Mouse (Mus musculus): ENCODE results near the gene Sirt1.
"Not testable (repeated sequence)": the region's sequence is repeated elsewhere in the genome, so short reads cannot be mapped to it uniquely, and the experiment has no call there.

Sirt1 gene

DNA sequence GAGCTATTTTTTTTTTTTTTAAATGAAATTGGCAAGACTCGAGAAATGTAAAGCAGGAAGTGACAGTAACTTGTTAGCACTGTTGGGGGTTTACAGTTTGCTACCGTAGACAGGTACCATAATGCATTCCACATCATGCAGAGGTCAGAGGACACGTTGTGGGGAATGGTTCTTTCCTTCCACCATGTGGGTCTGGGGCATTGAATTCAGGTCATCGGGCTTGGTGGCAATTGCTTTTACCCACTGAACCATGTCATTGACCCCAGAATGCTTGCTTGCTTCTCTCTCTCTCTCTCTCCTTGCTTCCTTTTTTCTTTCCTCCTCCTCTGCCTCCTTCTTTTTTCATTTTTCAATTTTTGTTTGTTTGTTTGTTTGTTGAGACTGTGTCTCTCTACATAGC, 7.4 kb upstream of the Sirt1 start:
- no peak for DNase-seq (ENCODE audit: low spot score)

DNA sequence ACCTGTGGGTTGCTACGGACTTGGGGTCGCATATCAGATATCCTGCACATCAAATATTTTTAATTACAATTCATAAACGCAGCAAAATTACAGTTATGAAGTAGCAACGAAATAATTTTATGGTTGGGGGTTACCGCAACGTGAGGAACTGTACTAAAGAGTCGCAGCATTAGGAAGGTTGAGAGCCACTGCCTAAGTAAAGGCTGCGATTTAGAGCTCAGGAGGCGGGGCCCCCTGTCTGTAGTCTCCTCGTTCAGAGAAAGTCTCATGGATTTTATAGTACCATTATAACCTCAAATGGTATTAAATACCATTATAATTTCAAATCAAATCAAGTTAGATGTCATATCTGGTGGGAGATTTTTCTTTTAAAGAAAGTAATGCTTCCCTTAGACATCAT, 5.5 kb upstream of the Sirt1 start:
- DNase-seq (ENCODE audit: low spot score) = no peak

DNA sequence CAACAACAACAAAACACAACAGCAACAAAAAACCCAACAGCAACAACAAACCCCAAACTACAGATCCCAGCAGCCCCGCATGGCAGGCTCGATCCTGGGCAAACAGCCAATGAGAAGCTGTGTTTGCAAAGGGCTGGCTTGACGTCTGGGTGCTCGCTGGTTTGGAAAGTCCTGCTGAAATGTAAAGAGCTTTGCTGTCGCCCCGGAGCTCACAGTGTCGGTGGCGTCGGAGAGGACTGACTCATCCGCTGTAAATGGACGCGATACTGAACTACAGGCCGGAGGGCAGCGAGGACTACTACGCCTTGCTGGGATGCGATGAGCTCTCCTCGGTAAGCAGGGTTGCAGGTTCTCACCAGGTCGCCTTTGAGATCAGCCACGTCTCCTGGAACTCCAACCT, 4.9 kb upstream of the Sirt1 start:
- DNase-seq (ENCODE audit: low spot score) = peak; percentile 74

DNA sequence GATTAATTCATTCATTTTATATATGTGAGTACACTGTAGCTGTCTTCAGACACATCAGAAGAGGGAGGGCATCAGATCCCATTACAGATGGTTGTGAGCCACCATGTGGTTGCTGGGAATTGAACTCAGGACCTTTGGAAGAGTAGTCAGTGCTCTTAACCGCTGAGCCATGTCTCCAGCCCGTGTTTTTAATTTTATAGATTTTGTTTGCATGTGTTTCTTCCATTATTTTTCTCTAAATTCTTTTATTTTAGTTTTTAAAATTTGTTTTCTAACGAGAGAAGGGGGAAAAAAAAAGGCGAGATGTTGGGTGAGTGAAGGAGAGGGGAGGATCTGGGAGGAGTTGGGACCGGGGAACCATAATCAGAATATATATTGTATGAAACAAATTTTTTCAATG, 4.4 kb upstream of the Sirt1 start:
- DNase-seq (ENCODE audit: low spot score) = not testable (repeated sequence)

DNA sequence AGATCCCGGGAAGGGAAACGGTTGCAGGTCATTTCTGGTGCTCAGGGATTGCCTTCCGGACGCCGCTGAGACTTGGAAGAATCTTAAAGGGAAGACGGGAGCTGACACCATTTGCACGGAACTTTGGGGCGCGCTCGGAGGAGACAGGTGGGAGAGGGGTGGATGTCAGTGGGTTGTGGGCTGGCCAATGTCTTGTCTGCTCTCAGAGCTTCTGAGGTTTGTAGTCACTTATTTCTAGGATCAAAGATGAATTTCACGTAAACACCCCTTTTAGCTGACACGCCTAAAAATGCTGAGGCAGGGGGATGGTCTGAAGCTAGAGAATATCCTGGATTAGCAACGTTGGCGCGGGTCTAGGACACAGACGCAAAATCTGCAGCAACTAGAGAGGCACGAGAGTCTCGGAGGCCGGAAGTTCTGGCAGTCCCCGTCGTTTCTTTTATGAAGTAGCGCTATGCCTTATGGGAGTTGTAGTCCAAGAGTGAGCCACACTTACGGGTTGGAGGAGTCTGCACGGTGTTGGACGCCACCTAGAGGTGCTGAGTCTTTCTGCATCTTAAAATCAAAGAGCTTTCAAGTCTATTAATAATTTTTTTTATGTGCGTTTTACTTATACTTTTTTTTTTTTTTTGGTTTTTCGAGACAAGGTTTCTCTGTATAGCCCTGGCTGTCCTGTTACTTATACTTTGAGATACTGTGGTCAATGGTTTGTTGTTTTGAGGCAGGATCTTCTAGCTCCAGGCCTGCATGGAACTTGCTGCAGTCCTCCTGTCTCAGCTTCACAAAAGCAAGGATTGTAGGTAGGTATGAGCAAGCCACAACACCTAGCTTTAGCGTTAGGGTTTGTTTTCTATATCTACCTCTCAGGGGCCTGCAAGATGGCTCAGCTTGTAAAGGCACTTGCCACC, 1.1 kb upstream of the Sirt1 start, which contains the start of gene Dnajc12:
Dnajc12 (plus strand) TSS at position 72 of the 908 bp plus-strand sequence.
- DNase-seq (ENCODE audit: low spot score) = peak; percentile 88

DNA sequence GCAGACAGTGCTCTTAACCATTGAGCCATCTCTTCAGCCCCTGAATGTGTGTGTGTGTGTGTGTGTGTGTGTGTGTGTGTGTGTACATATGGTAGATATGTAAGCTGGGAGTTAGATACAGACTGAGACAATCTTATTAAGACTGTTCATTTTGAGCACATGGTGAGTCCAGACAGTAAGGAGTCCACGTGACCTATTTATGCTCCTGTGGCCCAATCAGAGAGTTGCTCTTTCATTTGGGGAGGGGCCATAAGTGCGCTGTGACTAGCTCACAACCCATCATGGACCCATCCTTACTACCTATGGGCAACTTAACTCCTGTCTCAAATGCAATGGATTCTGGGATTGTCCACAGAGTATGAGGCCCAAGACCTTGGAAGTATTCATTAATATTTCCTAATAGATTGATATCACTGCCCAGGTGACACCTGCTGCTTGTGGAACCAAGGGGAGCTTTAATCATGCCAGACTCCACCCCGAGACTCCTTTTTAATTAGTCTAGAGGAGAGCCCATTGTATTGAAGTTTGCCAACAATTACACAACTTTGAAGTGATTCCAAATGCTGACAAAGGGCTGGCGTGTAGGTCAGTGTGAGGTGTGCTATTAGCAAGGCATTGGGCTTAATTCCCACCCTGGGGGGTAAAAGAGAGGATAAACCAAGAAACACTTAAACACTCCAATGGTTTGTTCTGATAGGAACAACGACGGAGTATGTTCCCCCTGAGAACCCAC, 2.4 kb downstream of the Sirt1 start:
- DNase-seq (ENCODE audit: low spot score) = no peak

DNA sequence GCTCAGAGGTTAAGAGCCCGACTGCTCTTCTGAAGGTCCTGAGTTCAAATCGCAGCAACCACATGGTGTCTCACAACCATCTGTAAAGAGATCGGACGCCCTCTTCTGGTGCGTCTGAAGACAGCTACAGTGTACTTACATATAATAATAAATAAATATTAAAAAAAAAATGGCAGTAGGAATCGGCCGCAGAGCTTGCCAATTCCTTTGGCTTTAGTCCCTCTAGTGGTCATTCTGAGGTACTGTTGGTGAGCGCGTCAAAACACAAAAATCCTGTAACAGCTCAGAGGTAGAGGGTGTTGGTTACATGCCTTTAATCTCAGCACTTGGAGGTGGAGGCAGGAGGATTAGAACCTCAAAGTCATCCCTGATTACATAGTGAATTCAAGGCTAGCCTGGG, 4.0 kb downstream of the Sirt1 start:
- DNase-seq (ENCODE audit: low spot score) = peak; percentile 67

DNA sequence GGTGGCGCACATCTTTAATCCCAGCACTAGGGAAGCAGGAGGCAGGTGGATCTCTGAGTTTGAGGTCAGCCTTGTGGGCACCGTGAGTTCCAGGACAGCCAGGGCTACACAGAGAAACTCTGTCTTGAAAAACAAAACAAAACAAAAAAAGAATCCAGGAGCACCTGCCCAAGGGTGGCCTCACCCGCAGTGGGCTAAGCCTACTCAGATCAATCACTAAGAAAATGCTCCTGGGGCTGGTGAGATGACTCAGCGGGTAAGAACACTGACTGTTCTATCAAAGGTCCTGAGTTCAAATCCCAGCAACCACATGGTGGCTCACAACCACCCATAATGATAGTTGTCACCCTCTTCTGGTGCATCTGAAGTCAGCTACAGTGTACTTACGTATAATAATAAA, 5.2 kb downstream of the Sirt1 start:
- no peak for DNase-seq (ENCODE audit: low spot score)

DNA sequence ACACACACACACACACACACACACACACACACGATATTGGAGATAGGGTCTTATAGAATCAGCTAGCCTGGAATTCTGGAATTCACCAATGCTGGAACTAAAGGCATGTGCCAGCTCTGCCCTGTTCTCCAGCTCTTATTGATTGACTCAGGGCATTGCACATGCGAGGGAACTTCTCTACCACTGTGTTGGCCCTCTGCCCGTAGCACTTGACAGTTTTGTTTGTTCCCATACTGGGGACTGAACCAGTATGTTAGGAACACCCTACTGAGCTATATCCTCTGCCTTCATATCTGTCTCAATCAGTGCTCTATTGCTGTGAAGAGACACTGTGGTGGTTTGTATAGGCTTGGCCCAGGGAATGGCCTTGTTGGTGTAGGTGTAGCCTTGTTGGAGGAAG, 13.5 kb downstream of the Sirt1 start:
- no peak for DNase-seq (ENCODE audit: low spot score)

DNA sequence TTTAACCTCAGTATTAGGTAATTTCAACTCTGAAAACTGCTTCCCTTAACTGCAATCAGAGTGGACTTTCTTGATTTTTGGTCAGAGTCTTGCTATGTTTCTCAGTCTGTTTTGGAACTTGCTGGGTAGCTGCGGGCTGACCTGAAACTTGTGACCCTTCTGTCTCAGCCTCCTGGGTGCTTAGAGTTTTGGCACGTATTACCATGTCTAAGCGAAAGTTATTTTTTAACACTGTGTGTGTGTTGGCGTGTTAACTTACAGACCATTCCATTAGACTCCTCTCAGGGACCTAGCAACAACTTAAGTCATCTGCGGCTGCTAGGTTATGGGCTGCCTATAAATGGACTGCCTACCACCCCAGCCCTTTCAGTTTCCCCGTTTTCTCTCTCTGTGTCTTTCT, 14.1 kb downstream of the Sirt1 start:
- DNase-seq (ENCODE audit: low spot score) = no peak

DNA sequence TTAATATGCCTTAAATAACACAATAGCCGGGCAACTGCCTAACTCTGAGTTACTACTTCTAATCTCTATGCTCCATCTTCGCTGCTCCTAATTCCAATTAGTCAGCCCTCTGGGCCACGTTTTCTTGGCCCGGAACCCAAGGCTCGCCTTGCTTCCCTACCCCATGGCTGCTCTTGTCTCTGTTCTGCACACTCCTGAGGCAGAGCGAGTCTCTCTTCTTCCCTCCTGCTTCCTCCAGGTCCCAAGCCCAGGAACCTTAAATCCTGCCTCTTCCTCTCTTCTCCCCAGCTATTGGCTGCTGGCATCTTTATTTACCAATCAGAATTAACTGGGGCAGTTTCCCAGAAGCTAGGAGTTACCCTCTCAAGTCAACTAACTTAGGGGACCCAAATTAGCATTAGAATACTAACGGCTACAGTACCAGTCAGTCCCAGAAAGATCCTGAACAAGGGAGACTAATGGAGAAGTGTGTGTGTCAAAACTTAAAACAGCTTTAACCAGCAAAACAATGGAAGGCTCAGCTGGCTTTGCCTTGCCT, 15.5 kb downstream of the Sirt1 start:
- DNase-seq (ENCODE audit: low spot score) = no peak

DNA sequence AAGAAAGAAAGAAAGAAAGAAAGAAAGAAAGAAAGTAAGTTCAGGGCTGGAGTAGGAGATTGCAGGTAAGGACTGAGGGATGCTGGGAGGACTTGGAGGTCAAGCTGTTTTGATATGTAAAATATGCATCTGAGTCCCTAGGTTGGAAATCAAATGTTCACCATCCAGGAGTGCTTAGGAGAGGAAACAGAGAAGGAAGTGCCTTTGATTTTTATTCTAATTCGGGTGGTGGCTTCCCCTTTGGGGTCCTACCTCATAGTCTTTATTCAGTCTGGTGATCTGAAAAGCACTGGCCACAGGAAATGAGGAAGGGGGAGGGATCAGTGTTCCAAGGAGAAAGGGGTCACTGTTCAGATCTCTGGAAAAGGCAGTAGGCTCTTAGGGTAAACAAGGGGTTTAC, 21.0 kb downstream of the Sirt1 start:
- no peak for DNase-seq (ENCODE audit: low spot score)

DNA sequence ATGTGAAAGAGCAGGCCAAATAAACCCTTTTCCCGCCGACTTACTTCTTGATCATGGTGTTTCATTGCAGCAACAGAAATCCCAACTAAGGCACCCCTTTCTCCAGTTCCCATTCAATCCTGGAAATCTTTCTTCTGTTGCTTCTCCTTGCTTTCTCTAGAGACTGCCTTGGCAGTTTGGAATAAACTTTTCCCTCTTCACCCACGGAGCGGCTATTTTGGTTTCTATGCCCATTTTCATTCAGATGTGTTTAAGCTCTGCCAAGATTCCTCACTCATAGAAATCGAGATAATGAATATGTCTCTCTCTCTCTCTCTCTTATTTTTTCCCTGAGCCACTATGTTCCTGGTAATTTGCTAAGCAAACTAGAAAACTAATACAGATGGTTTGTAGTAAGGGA, 29.4 kb downstream of the Sirt1 start:
- DNase-seq (ENCODE audit: low spot score) = no peak

DNA sequence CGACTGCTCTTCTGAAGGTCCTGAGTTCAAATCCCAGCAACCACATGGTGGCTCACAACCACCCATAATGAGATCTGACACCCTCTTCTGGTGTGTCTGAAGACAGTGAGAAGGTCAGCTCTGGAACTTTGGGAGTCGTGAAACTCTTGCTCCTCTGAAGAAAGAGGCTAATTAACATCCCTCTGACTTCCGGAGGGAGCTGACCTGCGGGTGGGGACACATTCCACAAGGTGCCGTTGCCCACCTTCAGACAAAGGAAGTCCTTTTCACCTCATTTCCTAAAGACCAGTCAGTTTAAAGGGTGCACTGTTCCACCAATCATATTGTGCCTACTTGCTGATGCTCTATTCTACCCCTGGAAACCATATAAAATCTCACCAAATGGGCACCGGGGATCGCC, 30.4 kb downstream of the Sirt1 start:
- DNase-seq (ENCODE audit: low spot score) = not testable (repeated sequence)

DNA sequence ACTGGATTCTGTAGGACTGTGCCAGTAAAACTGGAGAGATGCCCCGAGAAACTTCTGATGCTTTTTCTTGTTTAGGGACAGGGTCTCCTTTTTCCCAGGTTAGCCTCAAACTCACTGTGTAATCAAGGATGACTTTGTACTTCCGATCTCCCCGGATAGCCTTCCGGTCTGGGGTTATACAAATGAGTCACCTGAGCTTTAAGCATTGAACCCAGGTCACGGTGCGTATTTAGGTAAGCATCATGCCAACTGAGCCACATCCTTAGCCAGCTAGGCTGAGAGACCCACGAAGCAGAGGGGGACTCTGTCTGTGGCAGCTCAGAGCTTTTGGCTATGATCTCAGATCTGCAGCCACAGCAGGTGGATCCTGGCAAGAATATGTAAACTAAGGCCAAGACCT, 30.8 kb downstream of the Sirt1 start:
- DNase-seq (ENCODE audit: low spot score) = no peak

DNA sequence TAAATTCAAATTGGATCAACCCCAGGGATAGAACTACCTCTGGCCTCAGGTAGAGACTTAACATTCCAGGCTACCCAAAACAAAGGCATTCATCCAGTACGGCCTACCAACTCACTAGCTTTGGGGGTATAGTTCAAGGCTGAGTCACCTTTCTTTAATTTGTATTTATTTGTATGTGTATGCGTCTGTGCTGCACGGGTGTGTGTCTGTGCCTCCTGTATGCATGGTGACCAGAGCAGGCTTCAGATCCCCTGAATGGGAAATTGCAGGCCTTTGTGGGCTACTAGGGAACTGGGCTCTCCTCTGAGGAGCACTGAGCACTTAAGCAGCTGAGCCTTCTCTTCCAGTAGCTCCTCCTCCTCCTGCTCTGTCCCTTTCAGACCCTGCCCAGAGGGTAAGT, 33.2 kb downstream of the Sirt1 start:
- DNase-seq (ENCODE audit: low spot score) = no peak

DNA sequence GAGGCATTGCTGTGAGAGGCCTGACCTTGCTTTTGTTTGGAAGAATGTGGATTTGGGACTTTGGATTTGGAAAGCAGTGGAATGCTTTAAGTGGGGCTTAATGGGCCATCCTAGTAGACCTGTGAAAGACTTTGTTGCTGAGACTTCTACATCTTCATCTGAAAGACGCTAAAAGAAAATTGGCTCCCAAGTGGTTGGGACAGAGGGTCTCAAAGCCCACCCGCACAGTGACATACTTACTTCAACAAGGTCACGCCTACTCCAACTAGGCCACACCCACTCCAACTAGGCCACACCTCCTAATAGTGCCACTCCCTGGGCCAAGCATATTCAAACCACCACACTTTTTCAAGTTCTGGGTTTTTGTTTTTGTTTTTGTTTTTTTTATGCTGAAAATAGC, 36.8 kb downstream of the Sirt1 start:
- DNase-seq (ENCODE audit: low spot score) = no peak

DNA sequence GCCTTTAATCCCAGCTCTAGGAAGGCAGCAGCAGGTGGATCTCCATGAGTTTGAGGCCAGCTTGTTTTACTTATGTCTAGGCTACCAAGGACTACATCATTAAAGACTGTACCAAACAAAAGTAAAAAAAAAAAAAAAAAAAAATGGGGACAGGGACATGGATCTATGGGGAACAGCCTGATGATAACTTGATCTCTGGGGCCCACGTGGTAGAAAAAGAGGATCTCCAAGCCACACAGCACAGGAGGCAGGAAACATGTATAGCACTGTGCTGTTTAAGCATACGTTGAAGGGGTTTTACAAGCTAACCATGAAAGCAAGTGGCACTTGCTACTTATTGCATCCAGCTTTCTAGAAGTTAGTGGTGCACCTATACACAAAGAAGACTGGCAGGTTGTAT, 40.2 kb downstream of the Sirt1 start:
- no peak for DNase-seq (ENCODE audit: low spot score)

DNA sequence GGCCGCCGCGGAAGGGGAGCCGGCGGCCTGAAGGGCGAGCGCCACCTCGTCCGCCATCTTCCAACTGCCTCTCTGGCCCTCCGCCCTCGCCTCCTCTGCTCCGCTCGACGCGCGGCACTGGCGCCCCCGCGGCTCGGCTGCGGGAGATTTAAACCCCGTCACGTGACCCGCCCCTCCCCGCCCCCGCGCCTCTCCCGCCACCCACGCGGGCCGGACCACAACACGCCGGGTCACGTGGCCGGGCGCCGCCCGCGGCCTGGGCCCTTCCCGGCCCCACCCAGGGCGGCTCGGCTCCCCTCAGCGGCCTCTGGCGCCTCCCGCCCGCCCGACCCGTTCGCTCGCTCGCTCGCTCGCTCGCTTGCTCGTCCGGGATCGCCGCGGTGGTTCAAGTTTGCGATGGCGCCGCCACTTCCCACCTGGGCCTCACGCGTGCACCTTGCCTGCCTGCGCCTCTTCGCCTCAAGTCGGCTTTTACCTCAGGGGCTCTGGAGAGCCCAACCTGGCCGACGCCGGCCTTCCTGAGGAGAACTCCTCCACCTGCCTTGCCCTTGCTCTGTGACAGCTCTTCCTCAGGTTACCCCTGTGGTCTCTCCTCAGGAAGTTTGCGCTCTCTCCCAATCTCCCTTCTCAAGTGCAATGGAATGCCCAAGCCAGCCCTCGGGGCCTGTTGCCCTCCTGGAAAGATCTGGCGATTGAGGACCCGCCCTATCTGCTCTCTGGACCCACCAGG, 42.4 kb downstream of the Sirt1 start:
- peak; percentile 76 for DNase-seq (ENCODE audit: low spot score)

DNA sequence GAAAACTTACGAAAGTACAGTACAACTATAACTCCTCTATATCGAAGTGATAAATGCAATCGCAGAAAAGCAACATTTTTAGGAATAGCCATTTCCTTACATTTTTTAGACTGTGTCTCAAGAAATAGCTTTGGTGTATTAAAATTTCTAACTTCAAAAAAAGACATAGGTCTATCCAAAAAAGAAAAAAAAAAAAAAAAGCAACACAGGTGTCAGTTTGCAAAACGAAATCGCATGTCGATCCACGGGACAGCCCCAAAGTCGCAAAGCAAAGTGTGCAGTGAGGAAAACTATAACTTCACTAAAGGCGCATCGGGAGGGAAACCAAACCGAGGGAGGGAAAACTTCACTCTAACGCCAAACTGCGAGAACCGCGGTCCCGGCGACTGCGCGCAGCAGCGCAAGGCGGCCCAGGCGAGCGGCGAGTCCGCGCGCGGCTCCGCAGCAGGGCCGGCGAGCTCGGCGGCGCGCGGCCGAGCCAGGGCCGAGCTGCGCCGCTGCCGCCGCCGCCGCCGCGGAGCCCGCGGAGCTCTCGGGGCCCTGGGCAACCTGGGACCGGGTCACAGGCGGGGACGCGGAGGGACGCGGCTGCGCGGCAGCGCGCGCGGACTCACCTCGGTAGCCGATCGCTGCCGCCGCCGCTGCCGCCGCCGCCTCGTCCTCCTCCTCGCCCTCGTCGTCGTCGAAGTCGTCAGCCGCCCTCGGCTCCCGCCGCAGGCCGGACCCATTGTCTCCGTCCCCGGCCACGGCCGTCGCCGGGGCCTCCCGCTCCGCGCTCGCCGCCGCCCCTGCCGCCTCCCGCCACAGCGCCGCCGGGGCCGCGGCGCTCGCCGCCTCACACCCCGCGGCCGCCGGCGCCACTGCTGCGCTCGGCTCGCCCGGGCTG, 43.3 kb downstream of the Sirt1 start:
- peak; percentile 51 for DNase-seq (ENCODE audit: low spot score)

DNA sequence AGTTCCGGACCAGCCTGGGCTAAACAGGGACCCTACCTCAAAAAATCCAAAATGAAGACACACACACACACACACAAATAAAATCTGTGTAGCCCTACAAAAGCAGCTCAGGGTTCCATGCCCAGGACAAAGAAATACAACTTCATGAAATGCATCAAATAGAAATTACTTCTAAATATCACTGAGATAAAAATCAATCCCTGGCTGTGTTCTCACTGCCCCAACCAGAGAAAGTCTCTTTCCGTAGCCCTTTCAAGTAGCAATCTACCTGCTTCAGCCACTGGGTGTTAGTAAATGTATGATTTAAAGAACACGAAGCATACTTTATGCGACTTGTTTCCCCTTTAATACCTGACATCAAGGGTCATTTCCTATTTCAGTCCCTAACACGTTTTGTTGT, 44.2 kb downstream of the Sirt1 start:
- DNase-seq (ENCODE audit: low spot score) = no peak

Measured in T-cell, adult 2 months (primary cell).